Mouse (Mus musculus): ENCODE measurements at regions not wholly inside any gene's neighbourhood (a gene's known extent, or its start where the extent isn't known, plus 50 kb on each side); places are given as distances from the start of the nearest gene placed in this dataset.

DNA sequence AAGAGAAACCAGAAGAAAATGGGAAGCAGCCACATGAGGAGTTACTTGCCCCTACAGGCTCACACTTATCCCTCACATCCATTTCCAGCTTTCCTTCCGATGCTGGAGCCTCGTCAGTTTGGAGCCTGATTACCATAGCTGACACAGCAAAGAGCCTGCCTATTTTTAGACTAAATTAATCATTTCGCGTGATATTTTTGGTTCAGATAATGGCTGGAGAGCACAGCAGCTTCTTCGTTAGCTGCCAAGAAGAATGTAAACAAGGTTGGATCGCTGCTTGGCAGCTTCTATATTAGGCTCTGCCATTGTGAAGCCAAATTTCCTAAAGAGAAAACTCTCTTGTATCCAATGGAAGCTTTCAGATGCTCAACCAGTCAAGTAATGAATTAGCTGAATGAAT is 676.9 kb upstream of the A1bg start:
- no peak for TF ChIP-seq CTCF (IDR thresholded peaks at IDR 0.05; ENCODE audit: extremely low read depth, insufficient read depth, low read length)
- no peak for TF ChIP-seq POLR2A (IDR thresholded peaks at IDR 0.05; ENCODE audit: extremely low read depth, insufficient read depth, low read length)
